Mouse (Mus musculus) left cerebral cortex, adult 2 months (tissue): Measurements from ENCODE around the gene Olfr658. TPM values are rescaled to one million over a fixed set of nuclear protein-coding genes. Genes with fewer than 3 reads are reported as not detected.

ENCODE experiments used
- DNase-seq, 2 experiments: peaks; one replicate each; pipeline ENCODE4 v3.0.0; 2021 to 2022; ENCODE audit warnings: low spot score in 2 of 2, mixed read lengths in 1 of 2; ENCODE audit errors: extremely low spot score in 1 of 2
- H3K27ac ChIP-seq: fragments of 200-600 bp; 2 replicates; pipeline ENCODE4 v1.8.1; 2022
- H3K4me3 ChIP-seq: fragments of 200-600 bp; 2 replicates; pipeline ENCODE4 v1.8.1; 2022
- CTCF ChIP-seq: fragments of 200-600 bp; IDR thresholded peaks from 2 replicates; pipeline ENCODE4 v1.8.1; 2022; ENCODE audit warnings: antibody characterized with exemption, mild to moderate bottlenecking, moderate library complexity
- intact Hi-C: fragments of 180-260 bp; cut with DNase I; formaldehyde crosslinking; loops from one replicate; pipeline ENCODE4 v1.15.1; 2025
- long read RNA-seq, 2 experiments: library from polyadenylated mRNA; stranded (forward); transcript quantifications; one replicate each; pipeline ENCODE4 v2.0.0; 2021; ENCODE audit warnings: borderline mapping rate in 2 of 2
- total RNA-seq, 2 experiments: library from RNA; stranded (reverse); gene quantifications; 2 replicates each; pipeline ENCODE4 v1.2.3; 2021

Olfr658 gene
- total RNA-seq, result not detected
- long read RNA-seq, experiment 1, result 0 reads
- long read RNA-seq, experiment 2, result 0 reads

GRCm38 (mm10) chr7:104646841-104647482, at the start of gene Olfr658:
TSS of gene Olfr658 (minus strand) at chr7:104647305.
- no peak within 1 kb of the TSS for H3K4me3 ChIP-seq
- intact Hi-C loops, result no loop called here
- TF ChIP-seq CTCF, result peak; percentile 43
- peak; percentile 10 to 20 for DNase-seq
- no peak within 1 kb of the TSS for H3K27ac ChIP-seq

GRCm38 (mm10) chr7:104686201-104686600, 39.1 kb upstream of the Olfr658 start, which contains the start of gene Olfr661:
TSS of gene Olfr661 (plus strand) at chr7:104686501.
- no peak for DNase-seq
- H3K4me3 ChIP-seq, result no peak within 1 kb of the TSS
- no peak within 1 kb of the TSS for H3K27ac ChIP-seq
- no peak for TF ChIP-seq CTCF
- intact Hi-C loops, result no loop called here

GRCm38 (mm10) chr7:104666453-104666852, 19.3 kb upstream of the Olfr658 start, which contains the start of gene Olfr659:
TSS of gene Olfr659 (plus strand) at chr7:104666753.
- intact Hi-C loops, result no loop called here
- no peak for TF ChIP-seq CTCF
- H3K27ac ChIP-seq, result no peak within 1 kb of the TSS
- H3K4me3 ChIP-seq, result no peak within 1 kb of the TSS
- no peak for DNase-seq

GRCm38 (mm10) chr7:104624494-104624893, 22.6 kb downstream of the Olfr658 start, which contains the start of gene Olfr657:
TSS of gene Olfr657 (plus strand) at chr7:104624794.
- no peak within 1 kb of the TSS for H3K4me3 ChIP-seq
- intact Hi-C loops, result no loop called here
- no peak within 1 kb of the TSS for H3K27ac ChIP-seq
- TF ChIP-seq CTCF, result no peak
- DNase-seq, result no peak

GRCm38 (mm10) chr7:104613655-104614054, 33.5 kb downstream of the Olfr658 start, which contains the start of gene Olfr656:
TSS of gene Olfr656 (plus strand) at chr7:104613955.
- Histone ChIP-seq H3K27ac (no peak within 1 kb of the TSS), H3K4me3 (no peak within 1 kb of the TSS)
- TF ChIP-seq CTCF, result no peak
- no peak for DNase-seq
- intact Hi-C loops, result no loop called here

GRCm38 (mm10) chr7:104604727-104605126, 42.4 kb downstream of the Olfr658 start:
- intact Hi-C loops, result no loop called here
- DNase-seq, result no peak
- Histone ChIP-seq H3K27ac (no peak overlapping the region), H3K4me3 (no peak overlapping the region)
- no peak for TF ChIP-seq CTCF

- no peak for DNase-seq
- intact Hi-C loops, result no loop called here
- H3K27ac ChIP-seq, result no peak overlapping the region
- peak; percentile 43 for TF ChIP-seq CTCF
- no peak overlapping the region for H3K4me3 ChIP-seq
Observed at GRCm38 (mm10) chr7:104603173-104603572, 43.9 kb downstream of the Olfr658 start.

GRCm38 (mm10) chr7:104601679-104602078, 45.4 kb downstream of the Olfr658 start, which contains the start of gene Olfr655:
TSS of gene Olfr655 (minus strand) at chr7:104601779.
- H3K27ac ChIP-seq, result no peak within 1 kb of the TSS
- intact Hi-C loops, result no loop called here
- DNase-seq, result no peak
- no peak for TF ChIP-seq CTCF
- no peak within 1 kb of the TSS for H3K4me3 ChIP-seq

Other genes starting within 250 kb of the Olfr658 start
- under 1 TPM in 1 of 2 experiments, not detected in 1; 0.19 TPM for gene Trim30c, start 246.5 kb downstream of the Olfr658 start, total RNA-seq
- gene Trim30a, start 182.1 kb downstream of the Olfr658 start, total RNA-seq, result under 1 TPM; 0.66 to 0.98 TPM
- under 1 TPM; 0.36 to 0.40 TPM for gene Trim30d, start 139.5 kb downstream of the Olfr658 start, total RNA-seq
- gene Olfr651, start 97.2 kb downstream of the Olfr658 start, total RNA-seq, result not detected
- not detected for gene Olfr652, start 86.4 kb downstream of the Olfr658 start, total RNA-seq
- gene Olfr653, start 70.0 kb downstream of the Olfr658 start, total RNA-seq, result not detected
- not detected for gene Olfr654, start 60.3 kb downstream of the Olfr658 start, total RNA-seq
- gene Olfr655, start 45.5 kb downstream of the Olfr658 start, total RNA-seq, result not detected
- not detected for gene Olfr656, start 33.4 kb downstream of the Olfr658 start, total RNA-seq
- not detected for gene Olfr657, start 22.5 kb downstream of the Olfr658 start, total RNA-seq
- not detected for gene Olfr659, start 19.4 kb upstream of the Olfr658 start, total RNA-seq
- not detected for gene Olfr661, start 39.2 kb upstream of the Olfr658 start, total RNA-seq
- not detected for gene Usp17le, start 130.2 kb upstream of the Olfr658 start, total RNA-seq
- gene Usp17lb, start 195.3 kb upstream of the Olfr658 start, total RNA-seq, result not detected
- not detected for gene Usp17la, start 209.7 kb upstream of the Olfr658 start, total RNA-seq
- not detected for gene Olfr665, start 230.7 kb upstream of the Olfr658 start, total RNA-seq
- gene Olfr666, start 248.6 kb upstream of the Olfr658 start, total RNA-seq, result not detected